Mouse (Mus musculus): ENCODE results near the gene Nsf. TPM values are rescaled to one million over a fixed set of nuclear protein-coding genes. Genes with fewer than 3 reads are reported as not detected.

Nsf gene
- polyA plus RNA-seq (2012; fragmentation: generic; extraction: Trizol), result 10 to 100 TPM in 1 of 2 experiments, 1 to 10 TPM in 1; 8.1 to 23.0 TPM

GRCm38 (mm10) chr11:103953896-103954292 lies at the start of gene Nsf:
Gene Nsf (minus strand): TSS chr11:103954056.

GRCm38 (mm10) chr11:103773387-103774227 lies 180.2 kb downstream of the Nsf start, which contains the start of gene Wnt3:
Gene Wnt3 (plus strand): TSS chr11:103774150.

Other genes starting within 250 kb of the Nsf start
- gene Wnt9b, start 204.2 kb downstream of the Nsf start, polyA plus RNA-seq (2012; fragmentation: generic; extraction: Trizol), result not detected
- gene Wnt3, start 179.9 kb downstream of the Nsf start, polyA plus RNA-seq (2012; fragmentation: generic; extraction: Trizol), result not detected
- gene Arf2, start 12.7 kb upstream of the Nsf start, polyA plus RNA-seq (2012; fragmentation: generic; extraction: Trizol), result 10 to 100 TPM in 1 of 2 experiments, 1 to 10 TPM in 1; 4.8 to 58.1 TPM
- gene Crhr1, start 178.8 kb upstream of the Nsf start, polyA plus RNA-seq (2012; fragmentation: generic; extraction: Trizol), result under 1 TPM; 0.06 to 0.11 TPM
- not detected for gene Sppl2c, start 232.3 kb upstream of the Nsf start, polyA plus RNA-seq (2012; fragmentation: generic; extraction: Trizol)